Mouse (Mus musculus) lung, postnatal 0 days (tissue): ENCODE measurements around the gene Prkce. TPM values are rescaled to one million over a fixed set of nuclear protein-coding genes. Genes with fewer than 3 reads are reported as not detected.
A peak's percentile ranks its signal among the peaks of the same experiment; 100 is the strongest.

Experiments
- ATAC-seq: fragments of 200-750 bp; cut with Nextera tagmentation; 2 replicates; pipeline ENCODE4 v1.8.0; 2017; ENCODE audit warnings: moderate library complexity
- DNase-seq: peaks from one replicate; pipeline ENCODE4 v3.0.0-alpha.2; 2016; ENCODE audit warnings: low spot score
- H3K27ac ChIP-seq: fragments of 300-500 bp; sonication (generic); 2 replicates; pipeline ENCODE4 v1.5.1; 2014; ENCODE audit warnings: antibody characterized with exemption, mild to moderate bottlenecking, low read length, mixed read lengths
- H3K27me3 ChIP-seq: fragments of 300-500 bp; sonication (generic); replicated peaks from 2 replicates; pipeline ENCODE4 v1.6.1; 2014; ENCODE audit warnings: low read length, mixed read lengths; ENCODE audit not compliant: insufficient read depth
- H3K36me3 ChIP-seq: fragments of 300-500 bp; sonication (generic); 2 replicates; pipeline ENCODE4 v1.6.1; 2014; ENCODE audit warnings: low read length, mixed read lengths; ENCODE audit not compliant: insufficient read depth
- H3K4me1 ChIP-seq: fragments of 300-500 bp; sonication (generic); 2 replicates; pipeline ENCODE4 v1.6.1; 2014; ENCODE audit warnings: antibody characterized with exemption, low read depth, low read length, mixed read lengths; ENCODE audit not compliant: insufficient read depth
- H3K4me2 ChIP-seq: fragments of 300-500 bp; sonication (generic); replicated peaks from 2 replicates; pipeline ENCODE4 v1.6.1; 2014; ENCODE audit warnings: low read depth, mild to moderate bottlenecking, low read length, moderate library complexity, mixed read lengths
- H3K4me3 ChIP-seq: fragments of 300-500 bp; sonication (generic); 2 replicates; pipeline ENCODE4 v1.5.1; 2014; ENCODE audit warnings: low read depth, low read length
- H3K9ac ChIP-seq: fragments of 300-500 bp; sonication (generic); replicated peaks from 2 replicates; pipeline ENCODE4 v1.6.1; 2014; ENCODE audit warnings: low read depth, mild to moderate bottlenecking
- H3K9me3 ChIP-seq: fragments of 300-500 bp; sonication (generic); 2 replicates; pipeline ENCODE4 v1.6.1; 2016; ENCODE audit warnings: low read length, mixed read lengths
- CTCF ChIP-seq: IDR thresholded peaks from 2 replicates; pipeline ENCODE4 v1.5.1; 2016; ENCODE audit warnings: antibody characterized with exemption, mild to moderate bottlenecking
- EP300 ChIP-seq: IDR thresholded peaks from 2 replicates; pipeline ENCODE4 v1.6.1; 2016; ENCODE audit warnings: antibody characterized with exemption, mild to moderate bottlenecking, control low read depth
- WGBS: fragments of 180-500 bp; shearing (Covaris S2); extraction: QIAGEN DNeasy Blood & Tissue Kit; methylation state at CpG from one replicate; pipeline ENCODE4 v1.1.7; 2014; 5-methylcytosine and 5-hydroxymethylcytosine counted together
- polyA plus RNA-seq: library from polyadenylated mRNA; unstranded; fragments of >200 nt; fragmentation: Nextera tagmentation; extraction: Ambion mirVana; gene quantifications from 2 replicates; pipeline ENCODE4 v1.2.1, GENCODE M21; 2015

The Prkce gene
- polyA plus RNA-seq, 1 experiment from 2014 or later: 10.6 TPM

DNA sequence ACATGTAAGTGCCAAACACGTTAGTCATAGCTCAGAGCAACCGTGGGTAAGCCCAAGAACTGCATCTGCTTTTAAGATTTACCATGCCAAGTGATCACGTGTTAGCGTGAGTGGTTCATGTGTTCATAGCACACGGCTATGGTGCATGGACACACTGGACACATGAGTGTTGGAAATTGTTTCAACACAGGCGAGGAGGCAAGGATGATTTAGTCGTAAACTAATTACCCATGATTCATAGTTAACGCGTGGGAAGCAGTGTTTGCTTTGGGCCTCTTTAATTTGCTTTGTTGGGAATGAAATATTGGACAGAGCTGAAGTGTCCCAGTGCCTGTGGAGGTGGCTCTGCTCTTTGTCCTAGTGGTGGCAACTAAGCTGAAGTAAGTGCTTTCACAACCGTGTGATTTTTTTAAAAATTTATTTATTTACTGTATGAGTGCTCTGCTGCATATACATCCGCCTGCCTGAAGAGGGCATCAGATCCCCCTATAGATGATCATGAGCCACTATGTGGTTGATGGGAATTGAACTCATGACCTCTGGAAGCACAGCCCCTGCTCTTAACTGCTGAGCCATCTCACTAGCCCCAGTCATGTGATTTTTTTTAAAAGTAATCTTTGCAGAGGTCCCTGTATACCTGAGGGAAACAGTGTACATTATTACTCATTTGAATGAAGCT is 290.9 kb downstream of the Prkce start:
- Histone ChIP-seq H3K4me3 (no peak overlapping the region), H3K27me3 (no peaks in the 10 kb centered on the region), H3K4me1 (no peaks in the 10 kb centered on the region), H3K36me3 (no peaks in the 10 kb centered on the region), H3K27ac (no peak overlapping the region), H3K9me3 (no peaks in the 10 kb centered on the region), H3K9ac (no peak overlapping the region), H3K4me2 (no peak overlapping the region)
- peak; percentile 18 for DNase-seq
- 74% methylated on average over 11 of the region's 11 CpGs for WGBS
- TF ChIP-seq EP300 (no peak), CTCF (peak; percentile 52)
- no peak for ATAC-seq

DNA sequence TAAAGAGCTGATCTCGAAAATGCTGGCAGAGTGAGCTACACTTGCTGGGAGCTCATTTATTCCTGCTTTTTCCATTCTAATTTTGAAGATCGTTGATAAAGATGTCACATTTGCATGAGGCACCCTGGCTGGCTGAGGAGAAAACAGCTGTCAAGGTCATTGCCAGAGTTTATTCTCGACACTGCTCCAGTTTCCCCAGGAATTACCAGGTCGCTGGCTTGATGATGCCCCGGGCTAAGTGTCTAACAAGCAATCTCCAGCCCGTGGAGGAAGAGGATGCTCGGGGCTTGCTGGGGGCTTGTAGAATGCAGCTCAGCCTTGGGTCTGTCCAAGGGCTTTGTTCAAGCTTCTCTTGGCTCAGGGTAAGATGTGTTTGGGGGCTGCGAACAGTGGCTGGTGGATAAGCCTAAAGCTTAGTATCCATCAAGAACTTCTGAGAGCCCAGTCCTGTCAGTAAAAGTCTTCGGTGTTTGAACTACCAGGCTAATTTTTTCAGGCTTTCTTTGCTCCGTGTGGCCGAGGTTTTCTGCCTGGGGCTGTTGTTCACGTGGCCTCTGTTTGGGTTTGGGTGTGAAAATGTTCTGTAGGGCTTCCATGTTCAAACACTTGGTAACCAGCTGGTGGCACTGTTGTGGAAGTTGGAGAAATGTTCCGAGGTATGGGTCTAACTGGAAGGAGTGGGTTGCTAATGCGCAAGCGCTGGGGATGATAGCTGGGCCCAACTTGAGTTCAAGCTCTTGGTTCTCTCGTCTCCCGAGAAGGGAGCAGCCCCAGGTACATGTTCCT is 293.3 kb downstream of the Prkce start:
- DNase-seq (no peak), ATAC-seq (no peak)

DNA sequence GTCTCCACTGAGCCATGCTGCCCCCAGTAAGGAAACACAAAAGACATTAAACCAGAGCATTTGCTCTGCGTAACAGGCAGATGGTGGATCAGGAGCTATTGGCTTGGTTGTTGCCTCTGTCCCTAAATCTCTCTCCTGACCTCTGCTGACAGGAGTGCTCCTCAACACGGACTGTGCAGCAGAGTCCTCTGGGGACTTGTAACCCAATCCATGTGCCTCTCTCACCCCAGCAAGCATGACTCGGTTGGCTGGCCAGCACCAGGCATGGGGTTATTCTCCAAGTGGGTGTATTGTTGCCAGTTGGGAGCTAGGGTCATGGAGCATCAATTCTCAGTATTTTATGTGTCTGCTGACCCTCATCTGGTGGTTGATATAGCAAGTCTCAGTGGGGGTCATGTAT is 295.8 kb downstream of the Prkce start:
- no peaks in the 10 kb centered on the region for H3K4me1 ChIP-seq
- H3K27me3 ChIP-seq: no peaks in the 10 kb centered on the region
- no peak for TF ChIP-seq CTCF
- no peak for TF ChIP-seq EP300
- no peaks in the 10 kb centered on the region for H3K36me3 ChIP-seq
- 70% methylated on average over 3 of the region's 3 CpGs for WGBS
- H3K27ac ChIP-seq: no peak overlapping the region
- H3K4me2 ChIP-seq: no peak overlapping the region
- H3K9ac ChIP-seq: no peak overlapping the region
- no peak for DNase-seq
- no peak for ATAC-seq
- no peaks in the 10 kb centered on the region for H3K9me3 ChIP-seq
- H3K4me3 ChIP-seq: no peak overlapping the region

More for the DNA sequence above, 293.3 kb downstream of the Prkce start:
- Histone ChIP-seq H3K4me2 (no peak overlapping the region), H3K4me3 (no peak overlapping the region), H3K36me3 (no peaks in the 10 kb centered on the region), H3K27ac (no peak overlapping the region), H3K9ac (no peak overlapping the region), H3K4me1 (no peaks in the 10 kb centered on the region), H3K9me3 (no peaks in the 10 kb centered on the region), H3K27me3 (no peaks in the 10 kb centered on the region)
- 74% methylated on average over 17 of the region's 17 CpGs for WGBS
- no peak for TF ChIP-seq EP300
- peak; percentile 44 for TF ChIP-seq CTCF

DNA sequence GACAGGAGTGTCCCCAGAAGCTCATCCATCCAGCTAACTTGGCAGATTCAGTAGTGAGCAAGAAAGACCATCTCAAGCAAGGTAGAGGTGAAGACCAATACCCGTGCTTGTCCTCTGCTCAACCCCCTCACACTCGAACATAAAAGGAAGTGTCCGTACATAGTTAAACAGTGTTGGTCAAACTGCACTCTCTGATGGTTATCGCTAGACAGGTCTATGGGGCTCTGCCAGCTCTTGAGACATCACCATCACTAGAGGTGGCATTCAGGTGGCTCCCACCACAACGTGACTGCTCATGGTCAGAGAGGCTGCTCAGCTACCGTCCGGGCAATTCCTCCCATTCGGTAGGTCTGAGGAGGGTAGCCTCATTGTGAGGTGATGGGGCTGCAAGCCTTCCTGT is 296.6 kb downstream of the Prkce start:
- Histone ChIP-seq H3K9me3 (no peaks in the 10 kb centered on the region), H3K27ac (no peak overlapping the region), H3K36me3 (no peaks in the 10 kb centered on the region), H3K27me3 (no peaks in the 10 kb centered on the region), H3K4me2 (no peak overlapping the region), H3K9ac (no peak overlapping the region), H3K4me1 (no peaks in the 10 kb centered on the region), H3K4me3 (no peak overlapping the region)
- WGBS: 85% methylated on average over 8 of the region's 8 CpGs
- no peak for TF ChIP-seq EP300
- no peak for TF ChIP-seq CTCF
- no peak for ATAC-seq
- DNase-seq: no peak

DNA sequence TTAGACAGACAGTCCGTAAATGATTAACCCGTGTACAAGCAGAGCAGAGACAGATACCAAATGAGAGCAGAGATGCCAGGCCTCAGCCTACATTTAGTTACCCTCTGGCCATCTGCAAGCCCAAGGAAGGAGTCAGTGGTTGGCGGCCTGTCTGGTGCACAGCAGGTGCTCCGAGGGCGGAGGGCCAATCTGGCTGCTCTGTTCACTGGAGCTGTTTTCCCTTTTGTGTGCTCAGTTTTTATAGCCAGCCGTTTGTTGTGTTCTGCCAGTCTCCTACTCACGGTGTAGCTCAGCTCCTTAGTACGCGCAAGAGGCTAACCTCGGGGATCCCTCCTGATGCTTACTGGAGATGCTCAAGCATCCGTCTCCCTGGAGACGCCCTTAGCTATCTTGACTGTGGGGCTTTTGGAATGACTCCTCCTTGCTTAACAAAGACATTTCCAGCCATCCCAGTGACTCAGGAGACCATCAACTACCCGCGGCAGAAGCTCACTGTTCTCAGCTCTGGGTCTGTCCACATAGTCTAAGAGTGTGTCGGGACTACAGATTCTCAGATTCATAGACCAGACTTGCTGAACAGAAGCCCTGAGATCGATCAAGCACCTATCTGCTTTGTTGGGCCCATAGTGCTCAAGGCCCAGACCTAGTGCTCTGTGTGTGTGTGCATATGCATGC is 297.2 kb downstream of the Prkce start:
- Histone ChIP-seq H3K36me3 (no peaks in the 10 kb centered on the region), H3K27me3 (no peaks in the 10 kb centered on the region), H3K27ac (no peak overlapping the region), H3K4me2 (no peak overlapping the region), H3K4me1 (no peaks in the 10 kb centered on the region), H3K9me3 (no peaks in the 10 kb centered on the region), H3K9ac (no peak overlapping the region), H3K4me3 (no peak overlapping the region)
- no peak for DNase-seq
- WGBS: 79% methylated on average over 16 of the region's 16 CpGs
- ATAC-seq: no peak
- no peak for TF ChIP-seq EP300
- TF ChIP-seq CTCF: no peak

DNA sequence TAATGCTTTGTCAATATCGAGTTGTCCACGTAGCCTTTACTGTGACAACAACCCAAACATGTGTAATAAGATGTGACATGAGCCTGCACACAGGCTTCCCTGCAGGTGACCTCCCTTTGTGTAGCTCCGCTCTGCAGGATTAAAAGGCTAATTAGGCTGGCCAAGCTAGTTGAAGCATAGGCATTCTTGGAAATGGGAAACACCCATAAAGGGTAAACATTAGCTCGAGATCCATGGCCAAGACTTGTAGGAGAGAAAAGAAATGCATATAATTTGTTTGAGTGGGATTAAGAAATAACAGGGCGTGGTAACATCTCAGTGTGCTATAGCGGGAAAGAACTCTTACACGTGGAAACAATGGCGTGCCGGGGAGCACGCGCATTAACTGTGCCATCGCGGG is 298.3 kb downstream of the Prkce start:
- no peak for ATAC-seq

More for the DNA sequence above, 298.3 kb downstream of the Prkce start:
- no peaks in the 10 kb centered on the region for H3K9me3 ChIP-seq
- H3K36me3 ChIP-seq: no peaks in the 10 kb centered on the region
- no peak for TF ChIP-seq CTCF
- no peak for TF ChIP-seq EP300
- no peak overlapping the region for H3K9ac ChIP-seq
- H3K4me2 ChIP-seq: no peak overlapping the region
- no peaks in the 10 kb centered on the region for H3K27me3 ChIP-seq
- H3K27ac ChIP-seq: no peak overlapping the region
- no peak for DNase-seq
- H3K4me1 ChIP-seq: no peaks in the 10 kb centered on the region; the same call in 1 of the 2 replicates
- 75% methylated on average over 13 of the region's 13 CpGs for WGBS
- H3K4me3 ChIP-seq: no peak overlapping the region
